Mouse (Mus musculus): Measurements from ENCODE around the gene Azin2. TPM values are rescaled to one million over a fixed set of nuclear protein-coding genes. Genes with fewer than 3 reads are reported as not detected.

The Azin2 gene
- polyA plus RNA-seq, 1 experiment = 5.3 TPM

GRCm38 (mm10) chr4:128980890-128981832 lies 18.9 kb upstream of the Azin2 start:
- DNase-seq (ENCODE audit: low read depth in 1 of 2, low spot score in 2 of 2) = peak; percentile 48 to 67
- 11% methylated on average over 12 of the region's 12 CpGs for WGBS
- Histone ChIP-seq H3K27ac (ENCODE audit: insufficient read depth, low read length) (peak overlapping the region; percentile 41), H3K4me1 (ENCODE audit: control insufficient read depth, insufficient read depth, insufficient read length) (peaks cover 11% of the 10 kb centered on the region; the same call in 1 of the 2 replicates), H3K36me3 (ENCODE audit: control insufficient read depth, insufficient read depth, low read length) (no peaks in the 10 kb centered on the region), H3K27me3 (ENCODE audit: control insufficient read depth, insufficient read depth, low read length) (no peaks in the 10 kb centered on the region), H3K4me3 (ENCODE audit: extremely low read depth, insufficient read depth, insufficient read length) (no peak overlapping the region)
- TF ChIP-seq CTCF (IDR thresholded peaks at IDR 0.05; ENCODE audit: extremely low read depth, insufficient read depth, insufficient read length, insufficient replicate concordance) (no peak), POLR2A (IDR thresholded peaks at IDR 0.05; ENCODE audit: low read depth, low read length) (no peak)

DNA sequence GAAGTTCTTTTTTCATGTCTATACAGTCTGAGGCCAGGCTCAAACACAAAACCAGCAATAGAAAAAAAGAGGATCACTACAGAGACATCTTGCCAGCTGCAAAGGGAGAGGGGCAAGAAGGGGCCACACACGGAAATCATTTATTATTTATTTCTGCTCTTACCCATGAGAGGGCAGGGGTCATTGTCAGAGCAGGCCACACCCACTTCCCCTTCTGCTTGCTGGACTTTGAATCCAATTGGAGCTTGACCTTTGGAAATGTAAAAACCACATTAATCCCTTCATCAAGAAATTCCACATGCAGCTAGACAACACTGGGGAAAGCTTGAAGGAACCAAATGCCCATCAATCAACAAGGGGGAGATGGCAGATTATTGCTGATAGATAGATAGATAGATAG lies 16.4 kb upstream of the Azin2 start:
- Histone ChIP-seq H3K36me3 (ENCODE audit: control insufficient read depth, insufficient read depth, low read length) (no peaks in the 10 kb centered on the region), H3K4me3 (ENCODE audit: extremely low read depth, insufficient read depth, insufficient read length) (no peak overlapping the region), H3K4me1 (ENCODE audit: control insufficient read depth, insufficient read depth, insufficient read length) (peaks cover 11% of the 10 kb centered on the region; the same call in 1 of the 2 replicates), H3K27ac (ENCODE audit: insufficient read depth, low read length) (no peak overlapping the region), H3K27me3 (ENCODE audit: control insufficient read depth, insufficient read depth, low read length) (no peaks in the 10 kb centered on the region)
- no peak for TF ChIP-seq CTCF (IDR thresholded peaks at IDR 0.05; ENCODE audit: extremely low read depth, insufficient read depth, insufficient read length, insufficient replicate concordance)
- TF ChIP-seq POLR2A (IDR thresholded peaks at IDR 0.05; ENCODE audit: low read depth, low read length) = no peak
- WGBS = 81% methylated on average over 1 of the region's 1 CpGs
- DNase-seq (ENCODE audit: low read depth in 1 of 2, low spot score in 2 of 2) = no peak

DNA sequence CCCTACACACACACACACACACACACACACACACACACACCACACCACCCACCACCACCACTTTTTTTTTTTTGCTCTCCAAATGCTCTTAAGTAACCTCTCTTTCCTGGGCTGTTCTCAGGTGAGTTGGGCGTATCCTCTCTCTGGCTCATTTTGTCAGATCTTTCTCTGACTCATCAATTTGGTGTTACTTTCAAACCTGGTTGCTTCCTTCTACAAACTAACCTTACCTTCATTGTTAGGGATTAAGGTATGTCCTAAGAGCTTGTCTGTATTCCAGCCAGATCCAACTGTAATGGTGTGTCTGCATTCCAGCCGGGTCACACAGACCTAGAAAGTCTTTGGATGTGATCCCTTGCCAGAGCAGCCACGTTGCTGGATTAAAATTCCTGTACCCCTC lies 15.0 kb upstream of the Azin2 start:
- WGBS = 90% methylated on average over 3 of the region's 3 CpGs
- Histone ChIP-seq H3K4me3 (ENCODE audit: extremely low read depth, insufficient read depth, insufficient read length) (no peak overlapping the region), H3K4me1 (ENCODE audit: control insufficient read depth, insufficient read depth, insufficient read length) (peaks cover 11% of the 10 kb centered on the region; the same call in 1 of the 2 replicates), H3K36me3 (ENCODE audit: control insufficient read depth, insufficient read depth, low read length) (no peaks in the 10 kb centered on the region), H3K27ac (ENCODE audit: insufficient read depth, low read length) (no peak overlapping the region), H3K27me3 (ENCODE audit: control insufficient read depth, insufficient read depth, low read length) (no peaks in the 10 kb centered on the region)
- TF ChIP-seq POLR2A (IDR thresholded peaks at IDR 0.05; ENCODE audit: low read depth, low read length) (no peak), CTCF (IDR thresholded peaks at IDR 0.05; ENCODE audit: extremely low read depth, insufficient read depth, insufficient read length, insufficient replicate concordance) (no peak)
- no peak for DNase-seq (ENCODE audit: low read depth in 1 of 2, low spot score in 2 of 2)

DNA sequence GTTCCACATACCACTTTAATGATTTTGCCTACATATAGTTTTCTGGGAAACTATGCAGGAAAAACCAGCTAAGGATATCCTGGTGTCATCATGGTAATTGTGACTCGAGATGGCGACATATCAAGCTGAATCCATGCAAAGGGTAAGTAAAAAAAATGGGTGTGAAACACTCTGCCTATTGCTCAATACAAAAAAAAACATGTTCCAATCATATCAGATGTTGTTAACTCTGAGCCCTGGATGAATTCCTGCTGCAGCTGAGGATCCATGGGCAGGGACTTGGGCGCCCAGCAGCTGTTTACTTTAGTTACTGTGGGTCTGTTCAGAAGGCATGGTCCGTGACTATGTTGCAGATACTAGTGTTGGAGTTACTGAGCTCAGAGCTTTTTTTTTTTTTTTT lies 14.3 kb upstream of the Azin2 start:
- Histone ChIP-seq H3K4me1 (ENCODE audit: control insufficient read depth, insufficient read depth, insufficient read length) (peaks cover 8% of the 10 kb centered on the region; the same call in 1 of the 2 replicates), H3K4me3 (ENCODE audit: extremely low read depth, insufficient read depth, insufficient read length) (no peak overlapping the region), H3K36me3 (ENCODE audit: control insufficient read depth, insufficient read depth, low read length) (no peaks in the 10 kb centered on the region), H3K27me3 (ENCODE audit: control insufficient read depth, insufficient read depth, low read length) (no peaks in the 10 kb centered on the region), H3K27ac (ENCODE audit: insufficient read depth, low read length) (no peak overlapping the region)
- DNase-seq (ENCODE audit: low read depth in 1 of 2, low spot score in 2 of 2) = no peak
- WGBS = 93% methylated on average over 4 of the region's 4 CpGs
- TF ChIP-seq POLR2A (IDR thresholded peaks at IDR 0.05; ENCODE audit: low read depth, low read length) (no peak), CTCF (IDR thresholded peaks at IDR 0.05; ENCODE audit: extremely low read depth, insufficient read depth, insufficient read length, insufficient replicate concordance) (no peak)

GRCm38 (mm10) chr4:128974677-128975076 lies 12.4 kb upstream of the Azin2 start:
- Histone ChIP-seq H3K4me1 (ENCODE audit: control insufficient read depth, insufficient read depth, insufficient read length) (no peaks in the 10 kb centered on the region), H3K27ac (ENCODE audit: insufficient read depth, low read length) (no peak overlapping the region), H3K4me3 (ENCODE audit: extremely low read depth, insufficient read depth, insufficient read length) (no peak overlapping the region), H3K36me3 (ENCODE audit: control insufficient read depth, insufficient read depth, low read length) (no peaks in the 10 kb centered on the region), H3K27me3 (ENCODE audit: control insufficient read depth, insufficient read depth, low read length) (no peaks in the 10 kb centered on the region)
- TF ChIP-seq CTCF (IDR thresholded peaks at IDR 0.05; ENCODE audit: extremely low read depth, insufficient read depth, insufficient read length, insufficient replicate concordance) (no peak), POLR2A (IDR thresholded peaks at IDR 0.05; ENCODE audit: low read depth, low read length) (no peak)
- no peak for DNase-seq (ENCODE audit: low read depth in 1 of 2, low spot score in 2 of 2)
- 89% methylated on average over 8 of the region's 8 CpGs for WGBS

- Histone ChIP-seq H3K27me3 (ENCODE audit: control insufficient read depth, insufficient read depth, low read length) (no peaks in the 10 kb centered on the region), H3K4me1 (ENCODE audit: control insufficient read depth, insufficient read depth, insufficient read length) (no peaks in the 10 kb centered on the region), H3K4me3 (ENCODE audit: extremely low read depth, insufficient read depth, insufficient read length) (no peak overlapping the region), H3K27ac (ENCODE audit: insufficient read depth, low read length) (no peak overlapping the region), H3K36me3 (ENCODE audit: control insufficient read depth, insufficient read depth, low read length) (no peaks in the 10 kb centered on the region)
- DNase-seq (ENCODE audit: low read depth in 1 of 2, low spot score in 2 of 2) = peak; percentile 63 to 69
- 37% methylated on average over 14 of the region's 14 CpGs for WGBS
- TF ChIP-seq CTCF (IDR thresholded peaks at IDR 0.05; ENCODE audit: extremely low read depth, insufficient read depth, insufficient read length, insufficient replicate concordance) = peak; percentile 86; the same call in 1 of the 2 replicates
- no peak for TF ChIP-seq POLR2A (IDR thresholded peaks at IDR 0.05; ENCODE audit: low read depth, low read length)
Measured at GRCm38 (mm10) chr4:128971065-128971694, 8.9 kb upstream of the Azin2 start.
